Mouse (Mus musculus): Measurements from ENCODE around the gene Myrip.

DNA sequence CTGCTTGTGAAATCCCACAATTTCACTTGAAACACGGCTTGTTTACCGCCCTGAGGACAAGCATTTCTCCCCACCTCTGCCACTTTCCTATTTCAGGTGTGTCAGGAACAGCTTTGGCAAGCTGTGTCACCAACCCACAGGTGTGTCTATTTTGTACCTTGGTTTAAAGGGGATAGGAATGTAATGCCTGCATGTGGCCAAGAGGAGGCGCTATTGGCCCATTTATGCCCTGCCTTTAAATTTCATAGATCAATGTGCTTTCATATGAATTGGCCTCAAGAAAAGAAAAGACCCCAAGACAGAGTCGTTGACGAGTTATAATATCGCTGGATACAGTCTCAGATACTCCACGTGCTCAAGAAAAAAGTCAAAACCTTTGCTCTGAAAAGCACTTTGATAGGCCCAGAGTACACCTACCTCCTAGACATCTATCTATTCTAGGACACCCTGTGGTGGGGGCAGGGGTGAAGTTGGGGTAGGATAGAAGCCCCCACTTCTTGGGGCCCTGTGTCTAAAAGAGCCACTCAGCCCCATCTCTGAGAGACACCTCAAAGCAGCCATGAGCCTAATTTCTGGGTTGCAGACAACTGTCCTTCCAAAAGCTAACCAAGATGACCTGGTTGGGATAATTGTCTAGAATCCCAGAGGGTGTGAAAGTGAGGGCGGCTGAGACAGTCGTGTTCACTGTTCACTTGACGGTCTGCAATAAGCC is 200.0 kb downstream of the Myrip start:
- TF ChIP-seq CTCF (conservative IDR thresholded peaks at IDR 0.05; ENCODE audit: insufficient read depth, insufficient read length, low read depth, low read length) (peak; percentile 50), POLR2A (IDR thresholded peaks at IDR 0.05; ENCODE audit: low read depth, low read length) (no peak)
